Mouse (Mus musculus) G1E (cell line): ENCODE data around the gene Ganab.

Source experiments
- CTCF ChIP-seq: IDR thresholded peaks from 2 replicates; pipeline ENCODE4 v1.5.1; 2012; ENCODE audit warnings: low read depth, low read length, inconsistent platforms, mixed read lengths
- GATA2 ChIP-seq: IDR thresholded peaks from 2 replicates; pipeline ENCODE4 v1.6.1; 2012; ENCODE audit warnings: low read depth, low read length, inconsistent platforms, borderline replicate concordance

- TF ChIP-seq CTCF (no peak), GATA2 (no peak)
Measured at GRCm38 (mm10) chr19:8941136-8941514, 43.3 kb downstream of the Ganab start.
